Mouse (Mus musculus) bone marrow, adult 2 months (tissue): Measurements from ENCODE around the gene Tbce.

ENCODE experiments used
- CTCF ChIP-seq: fragments of 200-500 bp; IDR thresholded peaks from 2 replicates; pipeline ENCODE4 v1.5.1; 2011; ENCODE audit warnings: low read length, control low read depth; ENCODE audit not compliant: control insufficient read depth, insufficient read depth
- POLR2A ChIP-seq: fragments of 200-500 bp; IDR thresholded peaks from 2 replicates; pipeline ENCODE4 v1.6.1; 2011; ENCODE audit warnings: low read depth, mild to moderate bottlenecking, control low read depth, low read length, borderline replicate concordance; ENCODE audit not compliant: control insufficient read depth

DNA sequence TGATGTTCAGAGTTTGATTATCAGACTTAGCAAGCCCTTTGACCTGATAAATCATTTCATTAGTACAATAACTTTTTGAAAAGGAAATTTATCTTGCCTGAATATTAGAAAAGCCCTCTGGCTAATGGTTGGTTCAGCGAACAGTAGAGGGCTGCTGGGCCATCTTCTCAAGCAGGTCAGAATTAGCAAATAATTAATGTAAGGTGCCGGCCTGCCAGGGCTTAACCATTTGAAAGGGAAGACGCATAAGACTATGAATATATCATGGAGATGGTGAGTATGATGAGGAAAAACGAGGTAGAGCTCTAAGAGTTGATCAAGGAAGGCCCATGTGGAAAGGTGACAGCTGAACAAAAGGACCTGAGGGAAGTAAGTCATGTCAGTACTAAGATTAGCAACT, 82.8 kb downstream of the Tbce start:
- TF ChIP-seq CTCF (no peak), POLR2A (no peak)
